Mouse (Mus musculus) ES-Bruce4 (cell line): ENCODE measurements at regions not wholly inside any gene's neighbourhood (a gene's known extent, or its start where the extent isn't known, plus 50 kb on each side); places are given as distances from the start of the nearest gene placed in this dataset.

Experiments
- H3K27ac ChIP-seq: 2 replicates; pipeline ENCODE4 v1.5.1; 2012; ENCODE audit warnings: low read length, inconsistent platforms; ENCODE audit not compliant: insufficient read depth
- H3K27me3 ChIP-seq: 2 replicates; pipeline ENCODE4 v1.6.1; 2012; ENCODE audit warnings: mild to moderate bottlenecking, low read length, inconsistent platforms; ENCODE audit not compliant: control insufficient read depth, poor library complexity, insufficient read depth, severe bottlenecking
- H3K36me3 ChIP-seq: 2 replicates; pipeline ENCODE4 v1.6.1; 2012; ENCODE audit warnings: inconsistent platforms, mild to moderate bottlenecking, low read length, moderate library complexity; ENCODE audit not compliant: control insufficient read depth, poor library complexity, insufficient read depth, severe bottlenecking
- H3K4me1 ChIP-seq: one replicate; pipeline ENCODE4 v1.8.1; 2011; ENCODE audit warnings: low read length; ENCODE audit not compliant: control insufficient read depth, insufficient read depth
- H3K4me3 ChIP-seq: 2 replicates; pipeline ENCODE4 v1.5.1; 2011; ENCODE audit warnings: low read depth, mild to moderate bottlenecking, low read length
- H3K9ac ChIP-seq: 2 replicates; pipeline ENCODE4 v1.6.1; 2012; ENCODE audit warnings: low read depth, mild to moderate bottlenecking, inconsistent platforms; ENCODE audit not compliant: poor library complexity, severe bottlenecking
- H3K9me3 ChIP-seq: replicated peaks from 2 replicates; pipeline ENCODE4 v1.6.1; 2012; ENCODE audit warnings: mild to moderate bottlenecking, low read length, inconsistent platforms; ENCODE audit not compliant: control insufficient read depth, poor library complexity, insufficient read depth, severe bottlenecking
- CTCF ChIP-seq: IDR thresholded peaks from one replicate; pipeline ENCODE4 v1.8.1; 2011; ENCODE audit warnings: low read depth, low read length
- EP300 ChIP-seq: IDR thresholded peaks from 2 replicates; pipeline ENCODE4 v1.6.1; 2011; ENCODE audit warnings: low read depth, low read length; ENCODE audit not compliant: insufficient read depth
- POLR2A ChIP-seq: IDR thresholded peaks from one replicate; pipeline ENCODE4 v1.8.1; 2011; ENCODE audit warnings: low read length; ENCODE audit not compliant: insufficient read depth

DNA sequence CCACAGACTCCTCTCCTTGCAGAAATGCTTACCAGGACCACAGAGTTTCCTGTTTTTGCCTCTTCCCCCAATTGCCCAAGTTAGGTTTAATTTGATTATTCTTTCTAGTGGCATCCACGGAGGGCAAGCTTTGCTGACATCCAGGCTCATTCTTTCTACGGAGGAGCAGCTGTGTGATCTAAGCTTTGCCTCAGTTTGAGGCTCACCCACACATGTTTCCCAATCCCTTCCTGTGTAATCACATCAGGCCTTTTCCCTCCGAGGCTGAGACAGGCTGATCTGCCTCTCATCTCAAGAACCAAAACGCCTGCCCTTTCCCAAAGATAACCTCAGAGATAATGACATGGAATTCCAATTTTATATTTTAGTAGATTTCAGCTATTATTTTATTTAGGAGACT lies 107.4 kb upstream of the Zfp648 start:
- H3K27me3 ChIP-seq = no peaks in the 10 kb centered on the region
- peaks cover 3% of the 10 kb centered on the region for H3K4me1 ChIP-seq
- no peaks in the 10 kb centered on the region for H3K9me3 ChIP-seq
- H3K27ac ChIP-seq = no peak overlapping the region
- no peaks in the 10 kb centered on the region for H3K36me3 ChIP-seq
- TF ChIP-seq CTCF = no peak
- TF ChIP-seq POLR2A = no peak
- no peak for TF ChIP-seq EP300
- H3K9ac ChIP-seq = no peak overlapping the region
- H3K4me3 ChIP-seq = no peak overlapping the region

DNA sequence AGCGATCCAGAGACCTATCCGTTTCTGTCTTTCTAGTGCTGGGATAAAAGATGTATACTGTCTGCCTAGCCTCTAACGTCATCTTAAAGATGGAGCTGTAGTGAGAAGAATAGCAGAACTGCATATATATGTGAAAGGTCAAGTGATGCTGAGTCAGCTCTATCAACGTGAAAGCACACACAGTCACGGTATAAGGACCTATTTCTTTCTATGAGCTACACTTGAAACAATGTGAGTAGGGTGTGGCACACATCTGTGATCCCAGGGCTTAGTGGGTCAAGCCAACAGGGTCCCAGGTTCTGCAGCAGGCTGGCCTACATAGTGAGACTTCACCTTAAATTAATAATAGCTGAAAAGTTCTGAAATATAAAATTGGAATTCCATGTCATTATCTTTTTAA lies 106.6 kb upstream of the Zfp648 start:
- H3K4me3 ChIP-seq = no peak overlapping the region
- H3K9ac ChIP-seq = no peak overlapping the region
- peaks cover 3% of the 10 kb centered on the region for H3K4me1 ChIP-seq
- H3K27me3 ChIP-seq = no peaks in the 10 kb centered on the region
- H3K9me3 ChIP-seq = no peaks in the 10 kb centered on the region
- TF ChIP-seq POLR2A (no peak), EP300 (no peak)
- H3K36me3 ChIP-seq = no peaks in the 10 kb centered on the region
- no peak overlapping the region for H3K27ac ChIP-seq

DNA sequence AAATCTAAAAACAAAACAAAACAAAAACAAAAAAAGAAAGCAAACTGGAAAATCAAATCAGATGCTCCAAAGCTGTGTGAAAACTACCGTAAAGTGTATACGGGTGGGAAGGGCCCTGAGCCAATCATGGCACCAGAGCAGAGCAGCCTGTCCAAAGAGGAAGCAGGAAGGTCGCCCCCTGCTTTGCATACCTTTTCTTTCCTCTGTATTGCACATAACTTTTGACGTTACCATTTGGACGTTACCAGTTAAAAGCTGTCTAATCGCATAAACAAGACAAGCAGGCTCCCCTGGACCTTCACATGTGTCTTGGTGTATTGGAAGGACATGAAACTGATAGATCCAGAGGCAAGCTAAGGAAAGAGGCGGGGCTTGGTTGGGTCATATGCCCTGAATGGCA lies 104.9 kb upstream of the Zfp648 start:
- no peaks in the 10 kb centered on the region for H3K27me3 ChIP-seq
- no peak overlapping the region for H3K9ac ChIP-seq
- TF ChIP-seq POLR2A = no peak
- TF ChIP-seq EP300 = no peak
- TF ChIP-seq CTCF = no peak
- no peaks in the 10 kb centered on the region for H3K9me3 ChIP-seq
- H3K4me1 ChIP-seq = peaks cover 2% of the 10 kb centered on the region
- no peaks in the 10 kb centered on the region for H3K36me3 ChIP-seq
- H3K27ac ChIP-seq = no peak overlapping the region; the same call in 1 of the 2 replicates
- no peak overlapping the region for H3K4me3 ChIP-seq

DNA sequence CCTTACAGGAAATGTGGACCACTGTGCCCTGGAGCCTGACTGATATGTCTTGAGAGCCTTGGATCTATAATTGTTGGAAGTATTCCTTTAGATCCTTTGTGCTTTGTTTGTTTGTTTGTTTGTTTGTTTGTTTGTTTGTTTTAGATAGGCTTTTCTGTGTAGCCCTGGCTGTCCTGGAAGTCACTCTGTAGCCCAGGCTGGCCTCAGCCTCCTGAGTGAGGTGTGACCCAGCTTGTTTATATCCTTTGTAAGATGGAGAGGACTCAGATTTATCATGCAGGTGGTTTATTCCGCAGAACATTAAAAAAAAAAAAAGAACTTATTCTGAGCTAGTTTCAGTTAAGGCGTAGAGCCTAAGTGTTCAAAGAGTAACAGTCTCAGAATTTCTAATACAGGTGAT lies 104.1 kb upstream of the Zfp648 start:
- H3K9ac ChIP-seq = no peak overlapping the region
- no peak overlapping the region for H3K4me3 ChIP-seq
- H3K27ac ChIP-seq = no peak overlapping the region
- TF ChIP-seq EP300 (no peak), CTCF (no peak), POLR2A (no peak)
- no peaks in the 10 kb centered on the region for H3K36me3 ChIP-seq
- no peaks in the 10 kb centered on the region for H3K27me3 ChIP-seq
- H3K4me1 ChIP-seq = peaks cover 3% of the 10 kb centered on the region
- no peaks in the 10 kb centered on the region for H3K9me3 ChIP-seq

DNA sequence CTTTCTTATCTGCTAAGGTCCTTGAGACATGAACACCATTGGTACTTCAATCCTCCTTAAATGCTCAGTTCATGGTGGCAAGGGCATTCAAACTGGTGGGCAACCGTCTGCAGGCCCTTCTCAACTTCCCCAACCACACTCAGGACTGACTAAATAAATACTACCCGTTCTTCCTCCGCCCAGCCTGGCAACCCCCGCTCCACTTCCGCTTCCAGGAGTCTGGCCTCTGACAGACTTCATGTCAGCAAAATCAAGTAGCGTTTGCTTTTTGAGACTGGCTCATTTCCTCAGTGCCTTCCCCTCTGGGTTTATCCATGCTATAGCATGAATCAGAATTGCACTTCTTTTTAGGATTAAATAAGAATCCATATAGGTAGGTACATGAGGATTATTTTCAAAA lies 103.3 kb upstream of the Zfp648 start:
- H3K9me3 ChIP-seq = no peaks in the 10 kb centered on the region
- H3K27ac ChIP-seq = no peak overlapping the region
- no peaks in the 10 kb centered on the region for H3K36me3 ChIP-seq
- no peak for TF ChIP-seq POLR2A
- TF ChIP-seq EP300 = no peak
- no peak for TF ChIP-seq CTCF
- peaks cover 3% of the 10 kb centered on the region for H3K4me1 ChIP-seq
- no peak overlapping the region for H3K4me3 ChIP-seq
- no peaks in the 10 kb centered on the region for H3K27me3 ChIP-seq
- no peak overlapping the region for H3K9ac ChIP-seq

DNA sequence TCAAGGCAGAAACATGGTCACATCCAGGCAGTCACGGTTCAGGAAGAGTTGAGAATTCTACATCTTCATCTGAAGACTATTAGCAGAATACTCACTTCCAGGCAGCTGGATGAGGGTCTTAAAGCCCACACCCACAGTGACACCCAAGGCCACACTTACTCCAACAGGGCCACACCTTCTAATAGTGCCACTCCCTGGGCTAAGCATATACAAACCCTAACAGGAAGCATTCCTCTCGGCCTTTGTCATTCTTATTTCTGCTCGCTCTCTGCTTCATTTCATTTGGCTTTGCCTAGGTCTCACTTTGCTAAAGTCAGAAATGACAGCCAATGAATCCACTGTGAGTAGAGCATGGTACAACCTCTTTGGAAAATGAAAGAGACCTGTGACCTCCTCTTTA lies 100.4 kb upstream of the Zfp648 start:
- Histone ChIP-seq H3K9me3 (no peaks in the 10 kb centered on the region), H3K27ac (peak overlapping the region; percentile 43), H3K9ac (no peak overlapping the region), H3K27me3 (no peaks in the 10 kb centered on the region), H3K36me3 (no peaks in the 10 kb centered on the region), H3K4me3 (no peak overlapping the region), H3K4me1 (peaks cover 6% of the 10 kb centered on the region)
- TF ChIP-seq CTCF = no peak

DNA sequence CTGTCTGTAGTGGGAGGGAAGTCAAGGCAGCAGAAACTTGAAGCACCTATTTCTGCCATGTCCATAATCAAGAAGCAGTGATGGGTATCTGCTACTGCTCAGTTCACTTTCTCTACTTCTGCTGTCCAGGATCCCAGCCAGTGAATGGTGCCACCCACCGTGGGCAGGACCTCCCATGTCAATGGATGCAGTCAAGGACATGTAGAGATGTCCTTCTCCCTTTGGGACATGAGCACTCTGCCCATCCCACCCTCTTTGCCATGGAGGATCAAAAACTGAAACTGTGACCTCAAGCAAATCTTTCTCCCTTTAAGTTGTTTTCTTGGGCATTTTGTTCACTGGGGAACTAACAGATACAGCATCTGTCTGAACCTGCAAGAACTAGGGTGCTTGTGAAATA lies 99.6 kb upstream of the Zfp648 start:
- H3K36me3 ChIP-seq = no peaks in the 10 kb centered on the region
- TF ChIP-seq EP300 (no peak), CTCF (no peak), POLR2A (no peak)
- H3K4me3 ChIP-seq = no peak overlapping the region
- peaks cover 6% of the 10 kb centered on the region for H3K4me1 ChIP-seq
- no peak overlapping the region for H3K9ac ChIP-seq
- H3K27ac ChIP-seq = peak overlapping the region; percentile 53
- H3K9me3 ChIP-seq = no peaks in the 10 kb centered on the region
- no peaks in the 10 kb centered on the region for H3K27me3 ChIP-seq
